ENCODE assay signal across 21 mouse cellular contexts in genomic region chr14:50788157-50788556, GRCm38 (mm10). TPM values are rescaled to one million over a fixed set of nuclear protein-coding genes. Genes with fewer than 3 reads are reported as not detected.
DNase-seq lines count a peak whose midpoint lies in the region; ATAC-seq and TF ChIP-seq lines count a peak whose summit lies in the region.
"Had no signal": no experiment of that assay in that cellular context is flagged by ENCODE, and none has a peak within 500 bp of the region (broad histone marks: within the 10 kb centered on the region; RNA-seq: fewer than 3 reads in every experiment).

No protein-coding gene starts in this region.

- DNase-seq in hindbrain, embryonic 14.5 days (ENCODE audit: low spot score): peak; percentile 49
- peak; percentile 59 for DNase-seq in midbrain, embryonic 14.5 days
- DNase-seq in midbrain, embryonic 11.5 days (ENCODE audit: low spot score, missing footprints): no peak
- no peak for DNase-seq in stomach, postnatal 0 days (ENCODE audit: low spot score)
- no peak for DNase-seq in frontal cortex, postnatal 25 days (ENCODE audit: low spot score in 2 of 2)
- no peak for DNase-seq in yolk sac, embryonic 10.5 days (ENCODE audit: low spot score)
- DNase-seq: adrenal gland, postnatal 10 days; cerebellum, adult 11-12 months; heart, postnatal 4 days; layer of hippocampus, postnatal 36 days; right cerebral cortex, postnatal 14 days had no signal

- H3K4me3 ChIP-seq in hindbrain, embryonic 14.5 days (replicated peaks; ENCODE audit: low read length): no peak overlapping the region
- no peak overlapping the region for H3K4me3 ChIP-seq in hindbrain, embryonic 16.5 days (ENCODE audit: low read length)
- no peak overlapping the region for H3K4me3 ChIP-seq in midbrain, embryonic 14.5 days (replicated peaks; ENCODE audit: low read depth, low read length)
- no peak overlapping the region for H3K4me3 ChIP-seq in midbrain, embryonic 11.5 days (ENCODE audit: low read depth, low read length)
- H3K4me3 ChIP-seq in stomach, postnatal 0 days (ENCODE audit: low read depth, low read length): no peak overlapping the region
- H3K4me3 ChIP-seq: erythroblast, embryonic 14.5 days; liver, embryonic 15.5 days; midbrain, embryonic 10.5 days; neural tube, embryonic 13.5 days; stomach, embryonic 15.5 days had no signal

- WGBS in hindbrain, embryonic 14.5 days: 9% methylated on average over 2 of the region's 2 CpGs
- 9% methylated on average over 2 of the region's 2 CpGs for WGBS in hindbrain, embryonic 16.5 days
- WGBS in midbrain, embryonic 14.5 days: 9% methylated on average over 2 of the region's 2 CpGs
- WGBS in midbrain, embryonic 11.5 days: 17% methylated on average over 2 of the region's 2 CpGs
- WGBS in stomach, postnatal 0 days: 14% methylated on average over 2 of the region's 2 CpGs

- TF ChIP-seq CTCF in stomach, postnatal 0 days (IDR thresholded peaks at IDR 0.05; ENCODE audit: low read depth): peak; percentile 73

- H3K4me1 ChIP-seq in hindbrain, embryonic 14.5 days (replicated peaks; ENCODE audit: control insufficient read depth, insufficient read depth, low read length): peaks cover 10% of the 10 kb centered on the region
- peaks cover 13% of the 10 kb centered on the region for H3K4me1 ChIP-seq in hindbrain, embryonic 16.5 days (ENCODE audit: control insufficient read depth, insufficient read depth, low read depth, low read length)
- H3K4me1 ChIP-seq in midbrain, embryonic 14.5 days (ENCODE audit: control insufficient read depth, insufficient read depth, low read length): peaks cover 2% of the 10 kb centered on the region; the same call in 1 of the 2 replicates
- H3K4me1 ChIP-seq in midbrain, embryonic 11.5 days (ENCODE audit: control insufficient read depth, insufficient read depth, low read length): peaks cover 2% of the 10 kb centered on the region; the same call in 1 of the 2 replicates
- H3K4me1 ChIP-seq in stomach, postnatal 0 days (replicated peaks; ENCODE audit: control insufficient read depth, insufficient read depth): peaks cover 3% of the 10 kb centered on the region; the same call in 1 of the 2 replicates

- ATAC-seq in hindbrain, embryonic 14.5 days (ENCODE audit: low FRiP score): no peak
- no peak for ATAC-seq in hindbrain, embryonic 16.5 days
- no peak for ATAC-seq in midbrain, embryonic 14.5 days (ENCODE audit: low FRiP score, low TSS enrichment)
- ATAC-seq in midbrain, embryonic 11.5 days (ENCODE audit: low FRiP score): no peak
- peak; percentile 40; the same call in 1 of the 2 replicates for ATAC-seq in common myeloid progenitor, adult 5-6 weeks (replicated peaks; ENCODE audit: low read depth, poor library complexity, severe bottlenecking)
- no peak for ATAC-seq in stomach, postnatal 0 days (ENCODE audit: low FRiP score, low TSS enrichment)

- no peaks in the 10 kb centered on the region for H3K27me3 ChIP-seq in hindbrain, embryonic 14.5 days (ENCODE audit: control insufficient read depth, insufficient read depth, low read length)
- no peaks in the 10 kb centered on the region for H3K27me3 ChIP-seq in hindbrain, embryonic 16.5 days (replicated peaks; ENCODE audit: control insufficient read depth, insufficient read depth, low read length)
- H3K27me3 ChIP-seq in midbrain, embryonic 14.5 days (ENCODE audit: control insufficient read depth, insufficient read depth, low read length): no peaks in the 10 kb centered on the region
- H3K27me3 ChIP-seq in midbrain, embryonic 11.5 days (ENCODE audit: control insufficient read depth, insufficient read depth, low read length): no peaks in the 10 kb centered on the region
- H3K27me3 ChIP-seq in stomach, postnatal 0 days (ENCODE audit: control insufficient read depth, insufficient read depth, low read length): no peaks in the 10 kb centered on the region
- H3K27me3 ChIP-seq: liver, embryonic 15.5 days; neural tube, embryonic 13.5 days; stomach, embryonic 15.5 days had no signal

- H3K9ac ChIP-seq in hindbrain, embryonic 14.5 days: no peak overlapping the region
- no peak overlapping the region for H3K9ac ChIP-seq in hindbrain, embryonic 16.5 days (ENCODE audit: low read depth, low read length)
- H3K9ac ChIP-seq in midbrain, embryonic 14.5 days (replicated peaks; ENCODE audit: low read length): no peak overlapping the region
- no peak overlapping the region for H3K9ac ChIP-seq in midbrain, embryonic 11.5 days (ENCODE audit: low read length)
- no peak overlapping the region for H3K9ac ChIP-seq in stomach, postnatal 0 days (ENCODE audit: low read length)
- H3K9ac ChIP-seq: liver, embryonic 15.5 days; neural tube, embryonic 13.5 days; stomach, embryonic 15.5 days had no signal

- H3K4me2 ChIP-seq in hindbrain, embryonic 14.5 days (replicated peaks): no peak overlapping the region
- H3K4me2 ChIP-seq in hindbrain, embryonic 16.5 days (ENCODE audit: low read length): no peak overlapping the region
- H3K4me2 ChIP-seq in midbrain, embryonic 14.5 days (ENCODE audit: low read length): no peak overlapping the region
- H3K4me2 ChIP-seq in midbrain, embryonic 11.5 days: no peak overlapping the region
- no peak overlapping the region for H3K4me2 ChIP-seq in stomach, postnatal 0 days (replicated peaks; ENCODE audit: low read depth)
- H3K4me2 ChIP-seq: liver, embryonic 15.5 days; neural tube, embryonic 13.5 days; stomach, embryonic 15.5 days had no signal

- no peaks in the 10 kb centered on the region for H3K36me3 ChIP-seq in hindbrain, embryonic 14.5 days (replicated peaks; ENCODE audit: control insufficient read depth, insufficient read depth)
- H3K36me3 ChIP-seq in hindbrain, embryonic 16.5 days (ENCODE audit: control insufficient read depth, insufficient read depth, low read length): no peaks in the 10 kb centered on the region
- no peaks in the 10 kb centered on the region for H3K36me3 ChIP-seq in midbrain, embryonic 14.5 days (ENCODE audit: control insufficient read depth, insufficient read depth, low read length)
- no peaks in the 10 kb centered on the region for H3K36me3 ChIP-seq in midbrain, embryonic 11.5 days (ENCODE audit: control insufficient read depth, insufficient read depth, low read length)
- H3K36me3 ChIP-seq in stomach, postnatal 0 days (ENCODE audit: control insufficient read depth, insufficient read depth, low read length): no peaks in the 10 kb centered on the region
- H3K36me3 ChIP-seq: liver, embryonic 15.5 days; midbrain, embryonic 10.5 days; neural tube, embryonic 13.5 days; stomach, embryonic 15.5 days had no signal

- no peak for TF ChIP-seq EP300 in stomach, postnatal 0 days (optimal IDR thresholded peaks at IDR 0.05)

- no peak overlapping the region for H3K27ac ChIP-seq in hindbrain, embryonic 14.5 days
- no peak overlapping the region for H3K27ac ChIP-seq in hindbrain, embryonic 16.5 days (ENCODE audit: low read depth, low read length)
- H3K27ac ChIP-seq in midbrain, embryonic 14.5 days (replicated peaks; ENCODE audit: low read depth, low read length): no peak overlapping the region
- no peak overlapping the region for H3K27ac ChIP-seq in midbrain, embryonic 11.5 days (ENCODE audit: low read depth, low read length)
- no peak overlapping the region for H3K27ac ChIP-seq in stomach, postnatal 0 days (replicated peaks)
- H3K27ac ChIP-seq: liver, embryonic 15.5 days; midbrain, embryonic 10.5 days; neural tube, embryonic 13.5 days; stomach, embryonic 15.5 days had no signal

- no peaks in the 10 kb centered on the region for H3K9me3 ChIP-seq in hindbrain, embryonic 14.5 days (ENCODE audit: control insufficient read depth, low read length)
- H3K9me3 ChIP-seq in hindbrain, embryonic 16.5 days (ENCODE audit: control insufficient read depth, low read length): no peaks in the 10 kb centered on the region
- no peaks in the 10 kb centered on the region for H3K9me3 ChIP-seq in midbrain, embryonic 14.5 days (ENCODE audit: control insufficient read depth, low read length)
- H3K9me3 ChIP-seq in midbrain, embryonic 11.5 days (ENCODE audit: control insufficient read depth, low read length): no peaks in the 10 kb centered on the region
- H3K9me3 ChIP-seq in stomach, postnatal 0 days (ENCODE audit: control insufficient read depth, low read length): no peaks in the 10 kb centered on the region
- H3K9me3 ChIP-seq: liver, embryonic 15.5 days; midbrain, embryonic 10.5 days; neural tube, embryonic 13.5 days; stomach, embryonic 15.5 days had no signal

RNA-seq across cellular contexts. Expression of gene Ttc5, which starts 2.8 kb away (rescaled TPM):
- 122 and 123 TPM in 2 replicates for polyA plus RNA-seq in hindbrain, embryonic 14.5 days (2014; fragmentation: Nextera tagmentation; extraction: Ambion mirVana)
- 121 and 123 TPM in 2 replicates for polyA plus RNA-seq in hindbrain, embryonic 16.5 days (2015; fragmentation: Nextera tagmentation; extraction: Ambion mirVana)
- polyA plus RNA-seq in midbrain, embryonic 14.5 days (2014; fragmentation: Nextera tagmentation; extraction: Ambion mirVana): 133 and 138 TPM in 2 replicates
- 102 and 105 TPM in 2 replicates for polyA plus RNA-seq in midbrain, embryonic 11.5 days (2014; fragmentation: Nextera tagmentation; extraction: Ambion mirVana)
- 34.8 and 38.3 TPM in 2 replicates for total RNA-seq in common myeloid progenitor, adult 5-6 weeks (2017)
- polyA plus RNA-seq in stomach, postnatal 0 days (2015; fragmentation: Nextera tagmentation; extraction: Ambion mirVana): 35.1 and 37.0 TPM in 2 replicates

RNA-seq across cellular contexts. Expression of gene Ccnb1ip1, which starts 19.4 kb away (rescaled TPM):
- polyA plus RNA-seq in hindbrain, embryonic 14.5 days (2014; fragmentation: Nextera tagmentation; extraction: Ambion mirVana): not detected in 2 replicates
- polyA plus RNA-seq in hindbrain, embryonic 16.5 days (2015; fragmentation: Nextera tagmentation; extraction: Ambion mirVana): not detected in 2 replicates
- polyA plus RNA-seq in midbrain, embryonic 14.5 days (2014; fragmentation: Nextera tagmentation; extraction: Ambion mirVana): 0.15 TPM in 1 of 2 replicates, not detected in the other
- polyA plus RNA-seq in midbrain, embryonic 11.5 days (2014; fragmentation: Nextera tagmentation; extraction: Ambion mirVana): not detected in 2 replicates
- not detected in 2 replicates for total RNA-seq in common myeloid progenitor, adult 5-6 weeks (2017)
- not detected in 2 replicates for polyA plus RNA-seq in stomach, postnatal 0 days (2015; fragmentation: Nextera tagmentation; extraction: Ambion mirVana)
- total RNA-seq: layer of hippocampus, postnatal 36 days had no signal
- polyA plus RNA-seq: kidney, embryonic 16.5 days; liver, embryonic 15.5 days; midbrain, embryonic 10.5 days; neural tube, embryonic 13.5 days; stomach, embryonic 15.5 days; urinary bladder, adult 2 months had no signal

RNA-seq across cellular contexts. Expression of gene Parp2, which starts 19.5 kb away (rescaled TPM):
- 40.7 and 40.9 TPM in 2 replicates for polyA plus RNA-seq in hindbrain, embryonic 14.5 days (2014; fragmentation: Nextera tagmentation; extraction: Ambion mirVana)
- 42.7 and 43.1 TPM in 2 replicates for polyA plus RNA-seq in hindbrain, embryonic 16.5 days (2015; fragmentation: Nextera tagmentation; extraction: Ambion mirVana)
- 47.9 and 51.2 TPM in 2 replicates for polyA plus RNA-seq in midbrain, embryonic 14.5 days (2014; fragmentation: Nextera tagmentation; extraction: Ambion mirVana)
- polyA plus RNA-seq in midbrain, embryonic 11.5 days (2014; fragmentation: Nextera tagmentation; extraction: Ambion mirVana): 61.9 and 65.5 TPM in 2 replicates
- total RNA-seq in common myeloid progenitor, adult 5-6 weeks (2017): 79.1 and 92.3 TPM in 2 replicates
- 27.9 and 28.7 TPM in 2 replicates for polyA plus RNA-seq in stomach, postnatal 0 days (2015; fragmentation: Nextera tagmentation; extraction: Ambion mirVana)

RNA-seq across cellular contexts. Expression of gene Olfr749, which starts 43.3 kb away (rescaled TPM):
- polyA plus RNA-seq in hindbrain, embryonic 14.5 days (2014; fragmentation: Nextera tagmentation; extraction: Ambion mirVana): not detected in 2 replicates
- polyA plus RNA-seq in hindbrain, embryonic 16.5 days (2015; fragmentation: Nextera tagmentation; extraction: Ambion mirVana): not detected in 2 replicates
- polyA plus RNA-seq in midbrain, embryonic 14.5 days (2014; fragmentation: Nextera tagmentation; extraction: Ambion mirVana): not detected in 2 replicates
- not detected in 2 replicates for polyA plus RNA-seq in midbrain, embryonic 11.5 days (2014; fragmentation: Nextera tagmentation; extraction: Ambion mirVana)
- total RNA-seq in common myeloid progenitor, adult 5-6 weeks (2017): not detected in 2 replicates
- not detected in 2 replicates for polyA plus RNA-seq in stomach, postnatal 0 days (2015; fragmentation: Nextera tagmentation; extraction: Ambion mirVana)
- total RNA-seq: adrenal gland, postnatal 10 days; heart, postnatal 4 days; layer of hippocampus, postnatal 36 days had no signal
- polyA plus RNA-seq: gonadal fat pad, adult 2 months; kidney, embryonic 16.5 days; liver, embryonic 15.5 days; midbrain, embryonic 10.5 days; neural tube, embryonic 13.5 days; stomach, embryonic 15.5 days; urinary bladder, adult 2 months had no signal

Comparison
In these comparisons a context has a peak if more than half of its experiments do, and no peak if none do; other contexts are left out.
1. DNase-seq: peak in hindbrain, embryonic 14.5 days (single experiment) and midbrain, embryonic 14.5 days (single experiment); none in midbrain, embryonic 11.5 days (single experiment), stomach, postnatal 0 days (single experiment), frontal cortex, postnatal 25 days (0 of 2) and yolk sac, embryonic 10.5 days (single experiment).